Mouse (Mus musculus) gastrocnemius, adult 8-10 months (tissue): ENCODE results near the gene Gm21637. TPM values are rescaled to one million over a fixed set of nuclear protein-coding genes. Genes with fewer than 3 reads are reported as not detected.
"Not testable (repeated sequence)": the region's sequence is repeated elsewhere in the genome, so short reads cannot be mapped to it uniquely, and the experiment has no call there.

ENCODE experiments used
- DNase-seq, 2 experiments: peaks; one replicate each; pipeline ENCODE4 v3.0.0; 2022; ENCODE audit warnings: low spot score in 2 of 2
- total RNA-seq, 4 experiments: library from RNA; stranded (reverse); gene quantifications; 2 replicates each; pipeline ENCODE4 v1.2.4; 2022

The Gm21637 gene
- total RNA-seq = not detected

DNA sequence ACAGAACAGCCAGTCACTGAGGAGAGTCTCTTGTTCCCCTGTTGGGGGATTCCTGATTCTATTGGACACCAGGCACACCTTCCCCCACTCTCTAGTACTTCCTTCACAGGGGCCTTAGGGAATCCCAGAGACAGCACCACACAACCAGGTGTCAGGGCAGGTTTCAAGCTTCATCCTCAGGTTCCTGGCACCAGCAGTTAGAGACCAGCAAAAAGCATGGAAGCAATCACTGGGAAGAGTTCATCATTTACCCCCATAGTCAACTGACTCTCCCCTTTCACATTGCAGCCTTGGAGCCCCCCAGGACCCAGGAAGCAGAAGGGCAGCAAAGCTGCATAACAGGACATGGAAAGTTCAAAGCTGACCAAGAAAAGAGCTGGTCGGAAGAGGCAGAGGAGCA, at the start of gene Gm21637:
Gene Gm21637 (plus strand): TSS at position 301 of the 400 bp plus-strand sequence.
- not testable (repeated sequence) for DNase-seq

Other genes with a start within 250 kb of the Gm21637 start
- not detected for gene Btbd35f25, start 244.9 kb upstream of the Gm21637 start, total RNA-seq
- gene Btbd35f22, start 85.8 kb downstream of the Gm21637 start, total RNA-seq = not detected